Mouse (Mus musculus) testis, adult 2 months (tissue): Measurements from ENCODE around the gene Ccdc40.

ENCODE experiments used
- CTCF ChIP-seq: fragments of 200-500 bp; IDR thresholded peaks from 2 replicates; pipeline ENCODE4 v1.5.1; 2012; ENCODE audit warnings: low read depth, mild to moderate bottlenecking, inconsistent platforms, low read length, moderate library complexity; ENCODE audit not compliant: control insufficient read depth, insufficient read depth, insufficient replicate concordance
- POLR2A ChIP-seq: fragments of 200-500 bp; IDR thresholded peaks from 2 replicates; pipeline ENCODE4 v1.6.1; 2012; ENCODE audit warnings: low read depth, mild to moderate bottlenecking, inconsistent platforms, low read length, moderate library complexity; ENCODE audit not compliant: control insufficient read depth

DNA sequence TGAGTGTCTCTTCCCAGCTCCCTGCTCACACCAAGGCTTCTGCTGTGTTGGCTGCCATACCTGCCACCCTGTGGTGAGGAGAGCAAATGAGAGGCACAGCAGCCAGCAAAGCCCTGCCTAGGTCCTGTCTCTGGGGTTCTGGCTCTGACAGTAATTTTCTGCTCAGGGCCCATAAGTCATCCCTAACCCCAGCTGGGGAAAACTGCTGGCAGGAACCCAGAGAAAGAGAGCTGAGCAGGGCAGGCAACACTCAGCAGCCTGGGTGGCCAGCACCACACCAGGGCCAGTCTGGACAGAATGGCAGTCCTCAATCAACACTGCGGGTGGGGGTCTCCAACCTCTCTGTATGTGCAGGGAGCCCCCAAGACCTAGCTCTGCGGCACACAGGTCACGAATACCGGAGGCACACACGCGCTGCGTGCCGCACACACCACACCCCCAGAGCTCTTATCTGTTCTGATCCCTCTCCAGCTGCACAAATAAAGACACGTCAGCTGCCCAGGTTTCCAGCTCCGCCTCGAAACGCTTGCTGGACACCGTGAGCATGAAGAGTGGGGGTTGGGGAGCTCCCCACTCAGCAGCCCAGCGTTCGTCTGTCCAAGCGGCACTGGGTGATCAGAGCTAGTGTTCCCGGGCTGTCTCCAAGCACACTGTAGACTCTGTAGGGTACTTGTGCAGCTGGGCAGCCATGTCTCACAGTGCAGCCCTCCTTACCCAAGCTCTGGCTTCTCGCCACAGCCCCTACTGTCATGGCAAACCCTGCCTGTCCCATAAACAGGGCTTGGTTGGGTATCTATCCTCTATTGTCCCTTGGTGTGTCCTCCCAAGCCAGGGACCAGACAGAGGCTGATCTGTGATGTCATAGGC lies 13.1 kb upstream of the Ccdc40 start:
- TF ChIP-seq POLR2A (no peak), CTCF (no peak)
